Mouse (Mus musculus) effector memory CD4-positive, alpha-beta T cell, adult 7 months (primary cell): ENCODE results near the gene Gm10803. TPM values are rescaled to one million over a fixed set of nuclear protein-coding genes. Genes with fewer than 3 reads are reported as not detected.

Source experiments
- polyA plus RNA-seq: library from polyadenylated mRNA; unstranded; fragments of 100-300 nt; shearing (Covaris generic); gene quantifications from one replicate; pipeline ENCODE4 v1.2.1, GENCODE M21; 2017

The Gm10803 gene
- polyA plus RNA-seq: not detected

GRCm38 (mm10) chr2:93560268-93560667 lies at the start of gene Gm10803:
Gene Gm10803, plus strand, starts transcription at chr2:93560568.

Other genes with a start within 250 kb of the Gm10803 start
- not detected for gene Tspan18, start 226.1 kb upstream of the Gm10803 start, polyA plus RNA-seq
- 760 TPM for gene Cd82, start 97.4 kb upstream of the Gm10803 start, polyA plus RNA-seq
- gene Alx4, start 81.8 kb downstream of the Gm10803 start, polyA plus RNA-seq: 0.24 TPM